Mouse (Mus musculus) liver, embryonic 11.5 days (tissue): ENCODE results near the gene H2-Ab1. TPM values are rescaled to one million over a fixed set of nuclear protein-coding genes. Genes with fewer than 3 reads are reported as not detected.
A peak's percentile ranks its signal among the peaks of the same experiment; 100 is the strongest.

ENCODE experiments used
- ATAC-seq: fragments of 200-750 bp; cut with Nextera tagmentation; replicated peaks from 2 replicates; pipeline ENCODE4 v1.8.0; 2017; ENCODE audit warnings: moderate number of reproducible peaks, mild to moderate bottlenecking, moderate TSS enrichment, moderate library complexity; ENCODE audit not compliant: low FRiP score
- DNase-seq: peaks from one replicate; pipeline ENCODE4 v3.0.0-alpha.2; 2017; ENCODE audit warnings: low spot score
- H3K27ac ChIP-seq: fragments of 300-500 bp; sonication (generic); 2 replicates; pipeline ENCODE4 v1.5.1; 2014; ENCODE audit warnings: mild to moderate bottlenecking, low read depth, low read length, control low read depth
- H3K27me3 ChIP-seq: fragments of 300-500 bp; sonication (generic); replicated peaks from 2 replicates; pipeline ENCODE4 v1.6.1; 2014; ENCODE audit warnings: low read length, mixed read lengths; ENCODE audit not compliant: control insufficient read depth, insufficient read depth
- H3K36me3 ChIP-seq: fragments of 300-500 bp; sonication (generic); 2 replicates; pipeline ENCODE4 v1.6.1; 2014; ENCODE audit warnings: mild to moderate bottlenecking, low read length, moderate library complexity, mixed read lengths; ENCODE audit not compliant: control insufficient read depth, insufficient read depth
- H3K4me1 ChIP-seq: fragments of 300-500 bp; sonication (generic); replicated peaks from 2 replicates; pipeline ENCODE4 v1.6.1; 2014; ENCODE audit warnings: low read length, mixed read lengths; ENCODE audit not compliant: control insufficient read depth, insufficient read depth
- H3K4me2 ChIP-seq: fragments of 300-500 bp; sonication (generic); 2 replicates; pipeline ENCODE4 v1.6.1; 2014; ENCODE audit warnings: mild to moderate bottlenecking, control low read depth, moderate library complexity
- H3K4me3 ChIP-seq: fragments of 300-500 bp; sonication (generic); 2 replicates; pipeline ENCODE4 v1.5.1; 2014; ENCODE audit warnings: low read depth, low read length, control low read depth
- H3K9ac ChIP-seq: fragments of 300-500 bp; sonication (generic); 2 replicates; pipeline ENCODE4 v1.6.1; 2014; ENCODE audit warnings: low read depth, low read length, control low read depth
- H3K9me3 ChIP-seq: fragments of 300-500 bp; sonication (generic); 2 replicates; pipeline ENCODE4 v1.6.1; 2016; ENCODE audit warnings: low read length, inconsistent platforms, mixed read lengths; ENCODE audit not compliant: control insufficient read depth
- WGBS: fragments of 180-500 bp; shearing (Covaris S2); extraction: QIAGEN DNeasy Blood & Tissue Kit; methylation state at CpG from one replicate; pipeline ENCODE4 v1.1.7; 2014; 5-methylcytosine and 5-hydroxymethylcytosine counted together
- polyA plus RNA-seq: library from polyadenylated mRNA; unstranded; fragments of >200 nt; fragmentation: Nextera tagmentation; extraction: Ambion mirVana; gene quantifications from 2 replicates; pipeline ENCODE4 v1.2.1, GENCODE M21; 2014

Gene H2-Ab1
- polyA plus RNA-seq, 1 experiment from 2014 or later, result 3.9 TPM

DNA sequence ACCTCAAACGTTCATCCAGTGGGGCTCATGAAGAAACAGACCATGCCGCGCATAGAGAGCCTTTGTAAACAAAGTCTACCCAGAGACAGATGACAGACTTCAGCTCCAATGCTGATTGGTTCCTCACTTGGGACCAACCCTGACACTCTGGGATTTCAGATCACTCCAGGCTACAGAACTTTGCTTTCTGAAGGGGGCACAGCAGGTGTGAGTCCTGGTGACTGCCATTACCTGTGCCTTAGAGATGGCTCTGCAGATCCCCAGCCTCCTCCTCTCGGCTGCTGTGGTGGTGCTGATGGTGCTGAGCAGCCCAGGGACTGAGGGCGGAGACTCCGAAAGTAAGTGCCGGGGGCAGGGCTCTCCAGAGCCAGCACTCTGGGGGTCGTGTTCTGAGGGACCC, 5.6 kb downstream of the H2-Ab1 start:
- peaks cover 28% of the 10 kb centered on the region for H3K27me3 ChIP-seq
- no peak overlapping the region for H3K9ac ChIP-seq
- peak overlapping the region; percentile 93 for H3K4me2 ChIP-seq
- 0 out of 2 replicates have a peak, but pooled peaks cover 4% of the 10 kb centered on the region for H3K4me1 ChIP-seq
- DNase-seq, result peak; percentile 68
- 3% methylated on average over 8 of the region's 8 CpGs for WGBS
- ATAC-seq, result peak; percentile 66
- no peaks in the 10 kb centered on the region for H3K9me3 ChIP-seq
- no peaks in the 10 kb centered on the region for H3K36me3 ChIP-seq
- H3K27ac ChIP-seq, result no peak overlapping the region
- peak overlapping the region; percentile 56 for H3K4me3 ChIP-seq

DNA sequence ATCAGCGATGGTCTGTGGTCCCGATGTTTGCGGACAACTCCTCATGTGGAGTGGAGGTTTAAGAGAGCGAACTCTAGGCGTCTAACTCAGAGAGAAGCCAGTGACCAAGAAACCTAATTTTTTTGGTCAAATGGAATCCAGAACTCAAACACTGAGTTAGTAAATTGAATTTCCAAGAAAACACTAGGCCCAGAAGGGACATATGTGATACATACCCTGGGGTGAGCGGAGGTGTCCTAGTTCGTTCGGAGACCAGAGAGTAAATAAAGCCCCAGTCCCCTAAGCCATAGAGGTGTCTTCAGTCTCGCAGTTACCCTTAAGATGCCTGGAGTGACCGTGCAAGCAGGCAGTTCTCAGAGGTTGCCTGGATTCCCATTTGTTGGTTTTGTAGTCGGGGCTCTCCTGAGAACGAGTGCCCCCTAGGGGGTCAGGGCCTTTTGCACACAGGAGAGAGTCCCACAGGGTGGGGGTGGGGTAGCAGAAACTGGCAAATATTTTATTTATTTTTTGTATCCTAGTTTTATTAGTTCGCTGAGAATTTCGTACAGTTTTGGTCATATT, 6.4 kb downstream of the H2-Ab1 start:
- H3K4me1 ChIP-seq, result 0 out of 2 replicates have a peak, but pooled peaks cover 4% of the 10 kb centered on the region
- H3K36me3 ChIP-seq, result no peaks in the 10 kb centered on the region
- 7% methylated on average over 14 of the region's 14 CpGs for WGBS
- H3K4me2 ChIP-seq, result peak overlapping the region; percentile 93
- peaks cover 28% of the 10 kb centered on the region for H3K27me3 ChIP-seq
- no peaks in the 10 kb centered on the region for H3K9me3 ChIP-seq
- ATAC-seq (no peak), DNase-seq (peak; percentile 60)
- no peak overlapping the region for H3K27ac ChIP-seq
- H3K9ac ChIP-seq, result no peak overlapping the region; the same call in 1 of the 2 replicates
- peak overlapping the region; percentile 56 for H3K4me3 ChIP-seq

GRCm38 (mm10) chr17:34264452-34265351, 7.2 kb downstream of the H2-Ab1 start:
- peak overlapping the region; percentile 56 for H3K4me3 ChIP-seq
- ATAC-seq (0 out of 2 replicates have a peak, but pooled peaks have one; percentile 20), DNase-seq (peak; percentile 68)
- H3K9ac ChIP-seq, result peak overlapping the region; percentile 61
- H3K27ac ChIP-seq, result no peak overlapping the region
- 2% methylated on average over 88 of the region's 93 CpGs for WGBS
- peaks cover 28% of the 10 kb centered on the region for H3K27me3 ChIP-seq
- H3K36me3 ChIP-seq, result no peaks in the 10 kb centered on the region
- H3K4me1 ChIP-seq, result 0 out of 2 replicates have a peak, but pooled peaks cover 4% of the 10 kb centered on the region
- no peaks in the 10 kb centered on the region for H3K9me3 ChIP-seq
- peak overlapping the region; percentile 93 for H3K4me2 ChIP-seq

DNA sequence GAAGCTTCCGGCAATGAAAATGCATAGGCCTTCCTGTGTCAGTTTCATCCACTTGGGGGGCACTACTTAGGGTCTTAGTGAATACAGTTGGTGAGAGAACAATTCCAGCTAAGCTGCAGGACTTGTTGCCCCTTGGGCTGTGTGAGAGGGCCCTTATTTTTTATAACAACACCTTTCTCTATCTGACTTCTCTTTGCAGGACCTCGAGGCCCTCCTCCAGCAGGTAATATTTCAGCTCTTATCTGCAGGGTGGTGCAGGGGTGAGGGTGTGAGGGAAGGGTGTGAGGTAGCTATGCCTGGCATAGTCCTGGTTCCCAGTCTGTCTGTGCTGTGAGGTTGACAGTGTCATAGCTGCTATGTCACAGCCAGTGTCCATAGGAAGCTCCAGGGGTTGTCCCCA, 10.8 kb downstream of the H2-Ab1 start:
- H3K27me3 ChIP-seq, result peaks cover 21% of the 10 kb centered on the region
- 65% methylated on average over 2 of the region's 2 CpGs for whole genome bisulfite sequencing
- no peak overlapping the region for H3K4me3 ChIP-seq
- H3K36me3 ChIP-seq, result no peaks in the 10 kb centered on the region
- H3K9ac ChIP-seq, result no peak overlapping the region
- ATAC-seq (no peak), DNase-seq (no peak)
- no peak overlapping the region for H3K4me2 ChIP-seq
- H3K9me3 ChIP-seq, result no peaks in the 10 kb centered on the region
- no peak overlapping the region for H3K27ac ChIP-seq
- H3K4me1 ChIP-seq, result 0 out of 2 replicates have a peak, but pooled peaks cover 4% of the 10 kb centered on the region

DNA sequence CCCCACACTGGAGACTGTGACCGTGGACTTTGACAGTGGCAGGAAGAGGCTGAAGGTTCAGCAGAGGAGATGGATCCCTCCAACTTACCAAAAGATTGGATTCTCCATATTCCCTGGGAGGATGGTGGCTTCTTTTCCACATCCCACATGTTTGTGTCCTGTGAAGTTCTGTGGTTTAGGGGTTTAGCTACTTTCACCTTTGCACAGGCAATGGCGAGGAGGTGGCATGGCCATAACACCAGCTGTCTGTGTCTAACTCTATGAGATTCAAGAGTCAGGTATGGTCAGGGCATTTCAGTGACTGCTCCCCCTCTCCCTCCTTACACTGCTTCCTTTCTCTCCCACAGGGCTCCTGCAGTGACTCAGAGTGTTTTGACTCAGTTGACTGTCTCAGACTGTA, 11.3 kb downstream of the H2-Ab1 start:
- Histone ChIP-seq H3K9ac (no peak overlapping the region), H3K9me3 (no peaks in the 10 kb centered on the region), H3K4me2 (no peak overlapping the region), H3K4me1 (0 out of 2 replicates have a peak, but pooled peaks cover 3% of the 10 kb centered on the region), H3K4me3 (no peak overlapping the region), H3K27ac (no peak overlapping the region), H3K27me3 (peaks cover 17% of the 10 kb centered on the region), H3K36me3 (no peaks in the 10 kb centered on the region)
- ATAC-seq (no peak), DNase-seq (no peak)
- 82% methylated on average over 2 of the region's 2 CpGs for WGBS

DNA sequence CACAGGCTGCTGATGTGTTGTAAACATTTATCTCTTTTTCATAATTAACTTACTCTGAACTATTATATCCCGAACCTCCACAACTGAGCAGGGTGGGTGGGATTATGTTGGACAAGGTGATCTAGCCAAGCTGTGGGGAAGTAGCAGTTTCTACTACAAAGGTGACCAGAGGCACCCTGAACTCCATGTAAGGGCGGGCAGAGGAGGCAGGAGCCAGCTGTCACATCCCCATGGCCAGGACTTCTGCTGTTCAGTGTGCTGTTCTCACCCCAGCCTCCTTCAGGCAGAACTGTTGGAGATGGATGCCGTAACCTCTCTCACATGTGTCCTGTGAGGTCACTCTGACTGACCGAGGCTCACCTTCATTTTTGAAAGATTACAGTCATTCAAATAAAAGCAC, 12.3 kb downstream of the H2-Ab1 start:
- no peaks in the 10 kb centered on the region for H3K9me3 ChIP-seq
- ATAC-seq, result no peak
- no peak overlapping the region for H3K4me2 ChIP-seq
- no peaks in the 10 kb centered on the region for H3K4me1 ChIP-seq
- WGBS, result 64% methylated on average over 4 of the region's 4 CpGs
- no peak overlapping the region for H3K27ac ChIP-seq
- no peaks in the 10 kb centered on the region for H3K36me3 ChIP-seq
- no peak overlapping the region for H3K9ac ChIP-seq
- peaks cover 7% of the 10 kb centered on the region for H3K27me3 ChIP-seq
- no peak for DNase-seq
- no peak overlapping the region for H3K4me3 ChIP-seq

DNA sequence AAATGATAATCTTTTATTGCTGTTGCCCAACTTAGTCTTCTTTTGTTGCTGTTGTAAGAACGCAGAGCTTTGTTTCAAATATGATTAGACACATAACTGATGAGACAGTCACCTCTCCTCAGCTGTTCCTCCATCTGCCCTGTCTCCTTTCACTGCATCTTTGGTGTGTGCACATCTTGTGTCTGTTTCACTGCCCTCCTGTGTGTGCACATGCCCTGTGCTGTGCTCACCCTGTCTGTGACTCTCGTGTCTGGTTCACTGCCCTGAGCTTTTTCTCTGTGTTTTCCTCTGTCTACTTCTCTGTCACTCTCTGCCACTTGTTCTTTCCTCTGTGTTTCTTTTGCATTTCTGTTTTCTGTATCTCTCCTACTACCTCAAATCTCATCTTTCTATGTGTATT, 12.7 kb downstream of the H2-Ab1 start:
- Histone ChIP-seq H3K4me3 (no peak overlapping the region), H3K36me3 (no peaks in the 10 kb centered on the region), H3K27me3 (peaks cover 3% of the 10 kb centered on the region; the same call in 1 of the 2 replicates), H3K9me3 (no peaks in the 10 kb centered on the region), H3K9ac (no peak overlapping the region), H3K4me1 (no peaks in the 10 kb centered on the region), H3K4me2 (no peak overlapping the region), H3K27ac (no peak overlapping the region)
- ATAC-seq, result no peak
- no peak for DNase-seq
- WGBS, result 84% methylated on average over 2 of the region's 2 CpGs

DNA sequence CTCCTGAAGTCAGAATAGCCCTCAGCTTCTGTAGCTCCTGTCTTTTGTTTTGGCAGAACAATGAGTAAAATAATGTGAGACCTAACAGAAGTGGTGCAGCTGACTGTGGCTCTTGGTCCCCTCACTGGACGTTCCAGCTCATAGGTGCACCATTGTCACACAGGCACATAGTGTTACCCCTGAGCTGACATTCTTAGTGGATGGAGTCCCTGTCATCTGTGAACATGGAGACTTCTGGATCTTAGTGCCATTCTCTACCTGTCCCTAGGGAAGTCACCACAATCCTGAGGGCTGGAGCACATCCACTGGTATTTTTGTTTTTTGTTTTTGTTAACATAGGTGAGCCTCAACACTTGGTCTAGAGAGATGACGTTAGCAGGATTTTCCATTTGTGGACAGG, 13.5 kb downstream of the H2-Ab1 start:
- Histone ChIP-seq H3K4me1 (no peaks in the 10 kb centered on the region), H3K9me3 (no peaks in the 10 kb centered on the region), H3K4me3 (no peak overlapping the region), H3K27me3 (no peaks in the 10 kb centered on the region), H3K9ac (no peak overlapping the region), H3K4me2 (no peak overlapping the region), H3K27ac (no peak overlapping the region), H3K36me3 (no peaks in the 10 kb centered on the region)
- ATAC-seq, result no peak
- 71% methylated on average over 2 of the region's 2 CpGs for WGBS
- DNase-seq, result no peak
